Mouse (Mus musculus) urinary bladder, postnatal 0 days (tissue): ENCODE data around the gene Atp1b3. TPM values are rescaled to one million over a fixed set of nuclear protein-coding genes. Genes with fewer than 3 reads are reported as not detected.

Experiments
- polyA plus RNA-seq: library from polyadenylated mRNA; unstranded; fragments of >200 nt; fragmentation: Nextera tagmentation; extraction: Ambion mirVana; gene quantifications from 2 replicates; pipeline ENCODE4 v1.2.1, GENCODE M21; 2015

The Atp1b3 gene
- polyA plus RNA-seq, result 124 and 125 TPM in 2 replicates

GRCm38 (mm10) chr9:96364141-96364838, at the start of gene Atp1b3:
Gene Atp1b3, minus strand, starts transcription at chr9:96364442.

Other genes with a start within 250 kb of the Atp1b3 start
- 2.9 and 3.7 TPM in 2 replicates for gene Gk5, start 245.1 kb downstream of the Atp1b3 start, polyA plus RNA-seq
- 18.0 and 23.5 TPM in 2 replicates for gene Tfdp2, start 168.2 kb downstream of the Atp1b3 start, polyA plus RNA-seq
- gene Rnf7, start 114.2 kb upstream of the Atp1b3 start, polyA plus RNA-seq, result 152 and 154 TPM in 2 replicates
- gene Gm28729, start 160.8 kb upstream of the Atp1b3 start, polyA plus RNA-seq, result 8.0 and 8.5 TPM in 2 replicates